Mouse (Mus musculus) myocyte (in vitro differentiated cells): Measurements from ENCODE around the gene Mfng. TPM values are rescaled to one million over a fixed set of nuclear protein-coding genes. Genes with fewer than 3 reads are reported as not detected.

Experiments used
- H3K27me3 ChIP-seq: one replicate; pipeline ENCODE4 v1.6.1; 2011; ENCODE audit not compliant: control insufficient read depth, insufficient read depth, insufficient read length
- H3K36me3 ChIP-seq: one replicate; pipeline ENCODE4 v1.6.1; 2011; ENCODE audit not compliant: control insufficient read depth, insufficient read depth
- H3K4me2 ChIP-seq: one replicate; pipeline ENCODE4 v1.6.1; 2011; ENCODE audit warnings: low read depth, control low read depth
- H3K4me3 ChIP-seq: one replicate; pipeline ENCODE4 v1.5.1; 2011; ENCODE audit warnings: mild to moderate bottlenecking, control low read depth, moderate library complexity
- H3K79me2 ChIP-seq: one replicate; pipeline ENCODE4 v1.6.1; 2011; ENCODE audit not compliant: control insufficient read depth, insufficient read depth
- H3ac ChIP-seq: one replicate; pipeline ENCODE4 v1.6.1; 2011; ENCODE audit not compliant: control insufficient read depth, insufficient read length
- CEBPB ChIP-seq: IDR thresholded peaks from 2 replicates; pipeline ENCODE4 v1.6.1; 2011; ENCODE audit warnings: mild to moderate bottlenecking, moderate library complexity; ENCODE audit not compliant: poor library complexity, insufficient read depth, severe bottlenecking
- E2F4 ChIP-seq: IDR thresholded peaks from one replicate; pipeline ENCODE4 v1.6.1; 2011; ENCODE audit warnings: mild to moderate bottlenecking, control low read depth, moderate library complexity; ENCODE audit not compliant: insufficient read depth
- MAX ChIP-seq: IDR thresholded peaks from one replicate; pipeline ENCODE4 v1.6.1; 2011; ENCODE audit warnings: low read depth, mild to moderate bottlenecking, control low read depth
- MYOD1 ChIP-seq, 3 experiments: IDR thresholded peaks; one replicate each; pipeline ENCODE4 v1.6.1; 2011; ENCODE audit warnings: control low read depth in 2 of 3, low read depth in 2 of 3, mild to moderate bottlenecking in 2 of 3, moderate library complexity in 1 of 3; ENCODE audit not compliant: insufficient read length in 2 of 3, control insufficient read depth in 1 of 3
- MYOG ChIP-seq, 3 experiments: IDR thresholded peaks; one replicate each; pipeline ENCODE4 v1.6.1; 2011; ENCODE audit warnings: control low read depth in 2 of 3, low read depth in 2 of 3, mild to moderate bottlenecking in 2 of 3; ENCODE audit not compliant: insufficient read length in 2 of 3, control insufficient read depth in 1 of 3, insufficient read depth in 1 of 3
- POLR2A ChIP-seq: IDR thresholded peaks from one replicate; pipeline ENCODE4 v1.6.1; 2011; ENCODE audit warnings: low read depth, mild to moderate bottlenecking, control low read depth, moderate library complexity; ENCODE audit not compliant: insufficient read length
- POLR2AphosphoS2 ChIP-seq: IDR thresholded peaks from one replicate; pipeline ENCODE4 v1.6.1; 2011; ENCODE audit warnings: low read depth, control low read depth; ENCODE audit not compliant: insufficient read length
- REST ChIP-seq: IDR thresholded peaks from one replicate; pipeline ENCODE4 v1.6.1; 2011; ENCODE audit warnings: mild to moderate bottlenecking, control low read depth, moderate library complexity; ENCODE audit not compliant: insufficient read depth, insufficient read length
- SRF ChIP-seq: IDR thresholded peaks from one replicate; pipeline ENCODE4 v1.6.1; 2011; ENCODE audit warnings: low read depth; ENCODE audit not compliant: control insufficient read depth, insufficient read length
- TCF12 ChIP-seq: IDR thresholded peaks from one replicate; pipeline ENCODE4 v1.6.1; 2011; ENCODE audit warnings: mild to moderate bottlenecking, control low read depth; ENCODE audit not compliant: poor library complexity, insufficient read depth, severe bottlenecking
- TCF3 ChIP-seq: IDR thresholded peaks from one replicate; pipeline ENCODE4 v1.6.1; 2011; ENCODE audit warnings: low read depth, control low read depth; ENCODE audit not compliant: insufficient read length
- USF1 ChIP-seq: IDR thresholded peaks from one replicate; pipeline ENCODE4 v1.6.1; 2011; ENCODE audit warnings: low read depth, mild to moderate bottlenecking, control low read depth, moderate library complexity
- polyA plus RNA-seq: library from polyadenylated mRNA; unstranded; fragments of >200 nt; fragmentation: generic; extraction: Trizol; gene quantifications from one replicate; pipeline ENCODE4 v1.2.1, GENCODE M21; 2012; ENCODE audit warnings: missing spikeins

Mfng gene
- polyA plus RNA-seq, 1 experiment, result 0.06 TPM

DNA sequence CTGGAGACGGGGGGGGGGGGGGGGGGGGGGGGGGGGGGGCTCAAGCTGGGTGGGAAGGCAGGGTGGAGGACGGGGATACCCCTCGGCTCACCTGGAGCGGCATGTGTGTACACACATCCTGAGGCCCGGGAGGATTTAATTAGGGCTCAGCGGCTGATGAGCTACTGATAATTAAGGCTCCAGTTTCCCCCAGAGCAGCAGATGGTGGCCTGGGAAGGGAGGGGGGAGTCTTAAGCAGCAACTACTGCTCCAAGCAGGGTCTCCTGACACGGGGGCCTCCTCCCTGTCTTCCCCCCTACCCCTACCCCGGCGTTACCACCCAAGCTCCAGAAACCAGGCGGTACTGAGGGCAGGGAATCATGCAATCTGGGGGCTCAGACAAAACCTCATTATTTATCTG lies 10.1 kb downstream of the Mfng start:
- H3K79me2 ChIP-seq, result no peaks in the 10 kb centered on the region
- no peak for TF ChIP-seq MYOD1 (IDR thresholded peaks at IDR 0.05; ENCODE audit: control insufficient read depth in 1 of 3, insufficient read length in 2 of 3, low read depth in 2 of 3)
- no peak for TF ChIP-seq POLR2A
- no peak for TF ChIP-seq SRF
- no peak overlapping the region for H3K4me3 ChIP-seq
- H3K4me2 ChIP-seq, result no peak overlapping the region
- no peaks in the 10 kb centered on the region for H3K36me3 ChIP-seq
- no peak overlapping the region for H3ac ChIP-seq
- peaks cover 55% of the 10 kb centered on the region for H3K27me3 ChIP-seq

DNA sequence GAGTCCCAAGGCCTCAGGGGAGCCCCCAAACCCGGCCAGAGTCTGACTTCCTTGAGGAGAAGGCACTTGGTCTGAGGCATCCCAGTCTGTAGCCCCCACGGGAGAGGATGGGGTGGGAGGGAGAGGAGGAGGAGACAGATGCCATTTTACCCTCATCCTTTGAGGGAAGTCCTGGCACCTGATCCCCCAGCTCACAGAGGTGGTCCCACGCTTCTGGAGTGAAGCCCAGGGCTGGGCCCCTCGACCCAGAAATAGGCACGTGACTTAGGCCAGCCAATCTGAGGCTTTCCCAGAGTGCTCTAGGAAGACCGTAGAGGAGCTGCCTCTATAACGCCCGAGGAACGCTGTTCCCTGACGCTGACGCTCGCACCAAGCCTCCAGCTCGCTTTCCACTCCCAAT lies 12.2 kb downstream of the Mfng start:
- Histone ChIP-seq H3K4me2 (no peak overlapping the region), H3K36me3 (no peaks in the 10 kb centered on the region), H3ac (no peak overlapping the region), H3K79me2 (no peaks in the 10 kb centered on the region), H3K27me3 (peaks cover 69% of the 10 kb centered on the region), H3K4me3 (no peak overlapping the region)
- TF ChIP-seq E2F4 (no peak), SRF (no peak), CEBPB (no peak), USF1 (no peak), POLR2AphosphoS2 (no peak), POLR2A (no peak), MAX (no peak), REST (no peak), MYOD1 (IDR thresholded peaks at IDR 0.05; ENCODE audit: control insufficient read depth in 1 of 3, insufficient read length in 2 of 3, low read depth in 2 of 3) (no peak), MYOG (IDR thresholded peaks at IDR 0.05; ENCODE audit: control insufficient read depth in 1 of 3, insufficient read depth in 1 of 3, insufficient read length in 2 of 3, low read depth in 2 of 3) (no peak), TCF3 (no peak)

DNA sequence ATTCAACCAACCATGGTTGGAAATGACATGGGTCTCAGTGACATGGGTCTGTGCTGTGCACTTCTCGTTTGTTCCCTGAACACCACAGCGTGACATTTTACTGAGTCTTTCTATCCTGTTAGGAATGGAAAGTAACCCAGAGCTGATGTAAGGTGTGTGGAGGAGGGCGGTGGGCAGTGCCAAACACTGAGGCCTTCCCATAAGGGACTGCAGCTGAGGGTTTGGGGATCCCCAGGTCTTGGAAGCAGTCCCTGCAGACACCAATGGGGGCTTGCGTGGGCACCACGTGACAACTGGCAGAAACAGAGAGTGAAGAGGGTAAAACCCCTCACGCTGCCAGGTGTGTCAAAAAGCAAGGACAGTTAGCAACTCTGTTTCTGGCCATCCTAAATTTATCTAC lies 15.1 kb downstream of the Mfng start:
- H3K4me2 ChIP-seq, result no peak overlapping the region
- H3K79me2 ChIP-seq, result no peaks in the 10 kb centered on the region
- no peak overlapping the region for H3K4me3 ChIP-seq
- H3K36me3 ChIP-seq, result no peaks in the 10 kb centered on the region
- no peak for TF ChIP-seq REST
- TF ChIP-seq MYOD1 (IDR thresholded peaks at IDR 0.05; ENCODE audit: control insufficient read depth in 1 of 3, insufficient read length in 2 of 3, low read depth in 2 of 3), result no peak
- no peak for TF ChIP-seq TCF12
- TF ChIP-seq MAX, result no peak
- TF ChIP-seq POLR2AphosphoS2, result no peak
- TF ChIP-seq POLR2A, result no peak
- no peak for TF ChIP-seq SRF
- no peak overlapping the region for H3ac ChIP-seq
- peaks cover 67% of the 10 kb centered on the region for H3K27me3 ChIP-seq

DNA sequence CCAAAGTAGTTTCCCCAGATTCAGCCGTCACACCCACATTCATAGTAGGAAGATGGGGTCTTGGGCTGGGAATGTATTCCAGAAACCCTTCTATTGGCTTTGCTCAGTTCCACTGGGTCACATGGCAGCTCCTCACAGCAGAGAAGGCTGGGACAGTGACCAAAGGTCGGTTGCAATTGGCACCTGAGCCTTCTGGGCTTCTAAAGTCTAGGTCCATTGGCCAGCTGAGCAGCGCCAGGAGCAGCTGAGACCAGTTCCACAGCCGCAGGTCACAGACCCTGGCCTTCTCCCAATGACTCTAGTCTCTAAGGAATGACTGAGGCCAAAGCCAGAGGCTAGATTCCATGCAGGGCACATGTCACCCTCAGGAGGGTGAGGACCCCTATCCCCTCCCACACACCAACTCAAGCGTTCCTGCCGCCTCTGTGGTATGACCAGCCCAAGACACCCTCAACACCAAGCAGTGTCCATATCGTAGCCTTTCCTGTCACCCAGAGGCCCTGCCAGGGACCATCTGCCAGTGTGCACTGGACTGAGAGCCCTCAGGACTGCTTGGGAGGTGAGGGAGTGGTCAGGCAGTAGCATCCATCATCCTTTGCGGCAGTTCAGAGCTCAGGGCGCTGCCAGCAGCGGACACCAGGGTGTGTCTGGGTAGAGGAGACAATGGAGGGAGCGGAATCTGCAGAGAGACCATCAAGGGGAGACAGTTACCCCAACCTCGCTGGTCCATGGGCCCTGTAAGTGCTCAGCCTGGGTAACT lies 17.1 kb downstream of the Mfng start:
- Histone ChIP-seq H3K36me3 (no peaks in the 10 kb centered on the region), H3K4me2 (no peak overlapping the region), H3K4me3 (no peak overlapping the region), H3K79me2 (no peaks in the 10 kb centered on the region), H3ac (no peak overlapping the region), H3K27me3 (peaks cover 49% of the 10 kb centered on the region)
- TF ChIP-seq CEBPB (no peak), MYOG (IDR thresholded peaks at IDR 0.05; ENCODE audit: control insufficient read depth in 1 of 3, insufficient read depth in 1 of 3, insufficient read length in 2 of 3, low read depth in 2 of 3) (no peak), TCF12 (no peak), POLR2A (no peak), REST (no peak), MYOD1 (IDR thresholded peaks at IDR 0.05; ENCODE audit: control insufficient read depth in 1 of 3, insufficient read length in 2 of 3, low read depth in 2 of 3) (no peak)

DNA sequence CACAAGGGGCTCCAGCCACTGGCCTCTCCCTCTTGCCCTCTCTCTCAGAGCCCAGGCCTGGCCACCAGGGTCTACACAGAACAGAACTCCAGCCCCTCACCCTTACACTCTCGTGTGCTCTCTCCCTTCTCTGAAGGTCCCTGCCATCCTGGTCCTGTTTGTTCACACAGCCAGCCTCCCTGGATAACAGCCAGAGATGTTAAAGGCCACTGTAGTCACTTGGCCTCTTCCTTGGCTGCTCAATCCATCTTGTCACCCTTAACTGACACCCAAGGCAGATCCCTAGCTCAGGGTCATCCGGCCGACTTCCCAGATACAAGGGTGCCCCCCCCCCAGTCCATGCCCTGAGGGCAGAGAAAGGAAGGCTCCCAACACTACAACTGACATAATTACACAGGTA lies 18.0 kb downstream of the Mfng start:
- Histone ChIP-seq H3K36me3 (no peaks in the 10 kb centered on the region), H3K4me2 (no peak overlapping the region), H3ac (no peak overlapping the region), H3K79me2 (no peaks in the 10 kb centered on the region), H3K4me3 (no peak overlapping the region), H3K27me3 (peaks cover 40% of the 10 kb centered on the region)
- no peak for TF ChIP-seq E2F4
- no peak for TF ChIP-seq POLR2AphosphoS2
- no peak for TF ChIP-seq TCF12
- no peak for TF ChIP-seq CEBPB
- no peak for TF ChIP-seq MYOG (IDR thresholded peaks at IDR 0.05; ENCODE audit: control insufficient read depth in 1 of 3, insufficient read depth in 1 of 3, insufficient read length in 2 of 3, low read depth in 2 of 3)
- no peak for TF ChIP-seq TCF3
- no peak for TF ChIP-seq REST
